Mouse (Mus musculus): Measurements from ENCODE around the gene Zfyve1. TPM values are rescaled to one million over a fixed set of nuclear protein-coding genes. Genes with fewer than 3 reads are reported as not detected.

Gene Zfyve1
- total and polyA plus RNA-seq, 3 experiments: 8.0 to 8.3 TPM; not detected in 1

DNA sequence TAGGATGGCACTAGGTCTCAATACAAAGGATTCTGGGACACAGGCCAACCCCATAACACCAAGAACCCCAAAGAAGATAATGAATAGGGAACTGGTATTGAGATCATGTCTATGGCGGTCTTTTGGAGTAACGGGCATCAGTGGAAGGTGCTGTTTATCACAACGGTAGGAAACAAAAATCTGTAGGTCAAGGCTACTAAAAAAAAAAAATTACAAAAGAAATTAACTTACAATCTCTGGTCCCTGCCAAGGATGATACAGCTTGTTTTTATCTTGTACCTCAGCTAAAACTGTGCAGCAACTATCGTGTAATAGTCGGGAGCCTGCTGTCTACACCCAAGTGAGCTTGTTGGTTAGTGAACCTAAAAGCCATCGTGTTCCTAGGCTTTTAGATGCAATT, 100.3 kb downstream of the Zfyve1 start (continued):
- no peak for TF ChIP-seq NRF1 (IDR thresholded peaks at IDR 0.05; ENCODE audit: insufficient read depth, low read depth, low read length, poor library complexity, severe bottlenecking)

Other genes with a start within 250 kb of the Zfyve1 start
- 3.2 and 4.2 TPM in 2 replicates for gene Dpf3, start 109.5 kb downstream of the Zfyve1 start, total RNA-seq (2012; rRNA removed)
- gene Dpf3, start 109.5 kb downstream of the Zfyve1 start, polyA plus RNA-seq (2012; ENCODE audit: insufficient read depth in 1 of 2, insufficient read length in 2 of 2, low read depth in 1 of 2, low replicate concordance in 2 of 2, missing spikeins in 1 of 2): 1 to 10 TPM in 1 of 2 experiments, not detected in 1; 6.8 TPM
- 25.5 and 25.7 TPM in 2 replicates for gene Dcaf4, start 76.8 kb downstream of the Zfyve1 start, total RNA-seq (2012; rRNA removed)
- 10 to 100 TPM in 1 of 2 experiments, not detected in 1; 35.9 TPM for gene Dcaf4, start 76.8 kb downstream of the Zfyve1 start, polyA plus RNA-seq (2012; ENCODE audit: insufficient read depth in 1 of 2, insufficient read length in 2 of 2, low read depth in 1 of 2, low replicate concordance in 2 of 2, missing spikeins in 1 of 2)
- gene Rbm25, start 34.0 kb upstream of the Zfyve1 start, total RNA-seq (2012; rRNA removed): 73.9 and 77.3 TPM in 2 replicates
- 100 to 1,000 TPM; 124 to 375 TPM for gene Rbm25, start 34.0 kb upstream of the Zfyve1 start, polyA plus RNA-seq (2012; ENCODE audit: insufficient read depth in 1 of 2, insufficient read length in 2 of 2, low read depth in 1 of 2, low replicate concordance in 2 of 2, missing spikeins in 1 of 2)
- 45.4 and 47.5 TPM in 2 replicates for gene Psen1, start 90.9 kb upstream of the Zfyve1 start, total RNA-seq (2012; rRNA removed)
- gene Psen1, start 90.9 kb upstream of the Zfyve1 start, polyA plus RNA-seq (2012; ENCODE audit: insufficient read depth in 1 of 2, insufficient read length in 2 of 2, low read depth in 1 of 2, low replicate concordance in 2 of 2, missing spikeins in 1 of 2): 10 to 100 TPM in 1 of 2 experiments, not detected in 1; 63.5 TPM
- 0.04 and 0.07 TPM in 2 replicates for gene Papln, start 166.4 kb upstream of the Zfyve1 start, total RNA-seq (2012; rRNA removed)
- gene Papln, start 166.4 kb upstream of the Zfyve1 start, polyA plus RNA-seq (2012; ENCODE audit: insufficient read depth in 1 of 2, insufficient read length in 2 of 2, low read depth in 1 of 2, low replicate concordance in 2 of 2, missing spikeins in 1 of 2): under 1 TPM in 1 of 2 experiments, not detected in 1; 0.07 TPM